Mouse (Mus musculus): ENCODE measurements at regions not wholly inside any gene's neighbourhood (a gene's known extent, or its start where the extent isn't known, plus 50 kb on each side); places are given as distances from the start of the nearest gene placed in this dataset.

DNA sequence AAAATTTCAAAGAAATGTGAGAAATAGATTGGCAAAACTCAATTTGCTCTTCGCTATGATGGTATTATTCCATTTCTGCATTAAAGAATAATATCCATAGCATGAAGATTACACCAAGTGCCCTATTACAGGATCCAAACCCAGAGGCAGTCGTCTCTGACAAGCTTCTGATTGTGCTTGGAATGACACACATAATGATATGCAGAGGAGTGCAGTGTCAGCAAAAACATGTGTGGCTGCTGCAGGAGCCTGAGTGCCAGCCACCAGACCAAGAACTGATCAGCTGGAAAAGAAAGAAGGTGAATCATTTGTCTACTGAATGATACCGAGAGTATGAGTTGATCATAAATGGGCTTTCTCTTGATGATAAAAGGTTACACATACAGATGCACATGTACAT is 137.3 kb downstream of the Il15 start:
- H3K27me3 ChIP-seq (ENCODE audit: insufficient read depth, poor library complexity, severe bottlenecking): no peaks in the 10 kb centered on the region

DNA sequence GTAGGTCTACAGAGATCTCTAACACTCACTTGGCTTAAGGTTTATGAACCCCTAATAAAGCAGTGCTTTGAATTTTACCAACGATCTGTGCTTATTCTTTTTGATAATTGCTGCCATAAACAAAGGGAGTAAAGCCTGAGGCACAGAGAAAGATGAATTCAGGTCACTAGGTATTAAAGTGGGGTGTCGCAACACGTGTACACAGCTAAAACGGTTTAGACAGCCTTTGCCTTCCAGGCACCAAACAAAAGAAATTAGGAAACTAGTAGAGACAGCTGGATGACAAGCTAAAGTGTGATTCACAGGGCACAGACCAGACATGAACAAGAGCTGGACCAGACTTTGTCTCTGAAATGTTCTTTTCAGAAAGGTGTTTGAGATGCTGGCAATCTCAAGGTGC is 140.8 kb downstream of the Il15 start:
- Histone ChIP-seq H3K27me3 (ENCODE audit: insufficient read depth, poor library complexity, severe bottlenecking) (no peaks in the 10 kb centered on the region), H3K4me3 (no peak overlapping the region), H3K4me1 (no peaks in the 10 kb centered on the region), H3K27ac (no peak overlapping the region), H3K36me3 (no peaks in the 10 kb centered on the region), H3K9me3 (no peaks in the 10 kb centered on the region)
- no peak for DNase-seq (ENCODE audit: low spot score)
- 80% methylated on average over 4 of the region's 4 CpGs for WGBS

More for the DNA sequence above, 137.3 kb downstream of the Il15 start:
- Histone ChIP-seq H3K4me1 (no peaks in the 10 kb centered on the region), H3K4me3 (no peak overlapping the region), H3K36me3 (no peaks in the 10 kb centered on the region), H3K27ac (no peak overlapping the region), H3K9me3 (no peaks in the 10 kb centered on the region)
- DNase-seq (ENCODE audit: low spot score): no peak
- WGBS: 75% methylated on average over 3 of the region's 3 CpGs

DNA sequence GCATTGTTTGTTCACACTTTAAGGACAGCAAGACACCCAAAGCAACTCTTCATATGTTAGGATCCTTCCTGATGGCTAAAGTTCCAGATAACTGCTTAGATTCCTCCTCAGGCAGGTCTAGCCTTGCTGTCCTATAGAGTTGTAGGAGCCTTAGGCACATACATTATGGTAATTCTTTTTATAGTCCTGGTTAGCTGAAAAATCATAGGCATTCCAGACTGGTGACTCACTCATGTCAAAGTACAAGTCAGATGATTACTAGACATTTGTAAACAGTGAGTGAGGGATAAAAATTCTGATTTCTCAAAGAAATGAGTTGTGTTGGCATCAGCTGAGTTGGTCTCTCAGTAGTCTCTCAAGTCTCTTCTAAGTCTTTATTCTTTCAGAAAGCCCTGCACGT is 142.4 kb downstream of the Il15 start:
- Histone ChIP-seq H3K4me1 (no peaks in the 10 kb centered on the region), H3K36me3 (no peaks in the 10 kb centered on the region), H3K9me3 (no peaks in the 10 kb centered on the region), H3K4me3 (no peak overlapping the region), H3K27me3 (ENCODE audit: insufficient read depth, poor library complexity, severe bottlenecking) (no peaks in the 10 kb centered on the region), H3K27ac (no peak overlapping the region)
- 78% methylated on average over 1 of the region's 1 CpGs for WGBS
- DNase-seq (ENCODE audit: low spot score): no peak

DNA sequence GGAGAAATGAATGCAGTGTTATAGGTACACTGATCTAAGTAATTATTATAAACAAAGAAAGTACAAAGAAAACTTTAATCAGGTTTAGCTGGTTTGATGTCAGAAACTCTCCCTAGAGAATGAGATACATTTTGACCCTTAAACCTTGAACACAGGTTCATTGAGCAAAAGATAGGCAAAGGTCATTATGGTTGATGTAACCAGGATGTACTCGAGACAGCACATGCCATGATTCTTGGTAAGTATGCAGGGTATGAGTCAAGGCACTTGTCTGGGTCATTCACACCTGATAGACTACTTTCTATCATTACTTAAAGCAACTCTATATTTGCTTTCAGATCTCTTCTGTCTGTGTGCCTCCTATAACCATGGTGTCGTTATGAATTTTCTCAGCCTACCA is 147.2 kb downstream of the Il15 start:
- Histone ChIP-seq H3K4me3 (no peak overlapping the region), H3K36me3 (no peaks in the 10 kb centered on the region), H3K9me3 (no peaks in the 10 kb centered on the region), H3K27me3 (ENCODE audit: insufficient read depth, poor library complexity, severe bottlenecking) (no peaks in the 10 kb centered on the region), H3K27ac (no peak overlapping the region), H3K4me1 (no peaks in the 10 kb centered on the region)
- DNase-seq (ENCODE audit: low spot score): no peak
- 61% methylated on average over 2 of the region's 2 CpGs for WGBS

DNA sequence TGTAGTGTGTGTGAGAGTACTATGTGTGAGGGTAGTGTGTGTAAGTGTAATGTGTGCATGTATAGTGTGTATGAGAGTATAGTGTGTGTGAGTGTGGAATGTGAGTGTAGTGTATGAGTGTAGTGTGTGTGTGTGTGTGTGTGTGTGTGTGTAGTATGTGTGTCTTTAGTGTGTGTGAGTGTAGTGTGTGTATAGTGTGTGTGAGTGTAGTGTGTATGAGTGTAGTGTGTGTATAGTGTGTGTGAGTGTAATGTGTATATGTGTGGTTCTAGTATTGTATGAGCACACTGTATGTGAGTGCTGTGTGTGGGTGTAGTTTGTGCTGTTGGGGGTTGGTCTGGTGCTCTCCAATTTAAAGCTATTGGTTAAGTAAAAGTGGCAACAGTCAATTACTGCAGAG is 150.6 kb downstream of the Il15 start:
- Histone ChIP-seq H3K9me3 (no peaks in the 10 kb centered on the region), H3K27ac (no peak overlapping the region), H3K27me3 (ENCODE audit: insufficient read depth, poor library complexity, severe bottlenecking) (no peaks in the 10 kb centered on the region), H3K4me3 (no peak overlapping the region), H3K4me1 (no peaks in the 10 kb centered on the region), H3K36me3 (no peaks in the 10 kb centered on the region)
- DNase-seq (ENCODE audit: low spot score): no peak

DNA sequence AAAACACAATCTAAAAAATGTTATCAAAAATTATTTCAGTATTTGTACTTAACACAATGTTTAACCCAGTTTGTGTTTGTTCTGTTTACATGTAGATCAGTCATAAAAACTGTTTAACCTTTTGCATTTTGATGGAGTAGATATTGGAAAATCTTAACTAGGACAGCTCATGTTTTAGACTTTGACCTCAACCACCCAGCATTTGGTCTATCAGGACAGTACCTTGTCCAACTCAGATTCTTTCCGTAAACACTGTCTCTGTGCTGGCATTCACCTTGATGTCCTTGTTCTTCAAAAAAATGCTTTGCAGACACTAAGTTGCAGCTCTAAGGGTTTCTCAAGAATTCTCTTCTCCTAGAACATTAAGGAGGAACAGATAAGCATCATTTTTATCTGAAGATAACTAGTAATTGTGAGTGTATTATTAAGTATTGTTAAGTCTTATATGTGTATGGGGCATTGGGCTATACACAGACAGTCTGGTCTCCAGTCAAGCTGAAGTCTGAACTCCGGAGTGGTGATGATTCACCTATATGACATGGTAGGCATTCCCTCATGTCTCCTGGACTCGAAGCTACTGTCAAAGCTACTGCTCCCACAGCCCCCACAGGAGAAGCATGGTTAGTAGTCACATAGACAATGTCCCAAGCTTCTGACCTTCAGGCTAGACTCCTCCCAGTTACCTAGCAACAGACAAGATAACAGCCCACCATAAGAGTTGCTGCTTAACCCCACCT is 153.0 kb downstream of the Il15 start:
- no peak for DNase-seq (ENCODE audit: low spot score)
- 70% methylated on average over 3 of the region's 3 CpGs for WGBS
- H3K27ac ChIP-seq: no peak overlapping the region
- no peaks in the 10 kb centered on the region for H3K4me1 ChIP-seq
- no peak overlapping the region for H3K4me3 ChIP-seq
- no peaks in the 10 kb centered on the region for H3K27me3 ChIP-seq (ENCODE audit: insufficient read depth, poor library complexity, severe bottlenecking)
- H3K36me3 ChIP-seq: no peaks in the 10 kb centered on the region
- H3K9me3 ChIP-seq: no peaks in the 10 kb centered on the region

DNA sequence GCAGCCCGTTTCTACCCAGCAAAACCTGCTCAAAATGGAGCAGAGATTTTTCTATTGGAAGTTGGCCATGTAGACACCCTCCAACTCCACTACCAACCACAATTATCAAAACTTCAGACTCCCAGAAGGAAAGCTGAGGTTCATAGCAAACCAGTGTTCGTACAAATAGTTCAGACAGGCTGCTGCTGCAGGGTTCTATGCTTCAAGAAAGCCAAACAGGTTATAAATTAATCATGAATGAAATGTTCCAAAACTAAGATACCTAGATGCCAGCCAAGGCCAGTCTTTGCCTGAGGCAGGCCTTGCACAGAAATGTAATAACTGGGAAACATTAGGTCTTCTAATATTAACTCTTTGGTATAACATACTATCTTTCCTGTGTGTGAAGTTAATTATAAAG is 158.9 kb downstream of the Il15 start:
- Histone ChIP-seq H3K4me1 (no peaks in the 10 kb centered on the region), H3K9me3 (no peaks in the 10 kb centered on the region), H3K4me3 (no peak overlapping the region), H3K36me3 (no peaks in the 10 kb centered on the region), H3K27ac (no peak overlapping the region), H3K27me3 (ENCODE audit: insufficient read depth, poor library complexity, severe bottlenecking) (no peaks in the 10 kb centered on the region)
- DNase-seq (ENCODE audit: low spot score): no peak
- WGBS: 66% methylated on average over 2 of the region's 2 CpGs

DNA sequence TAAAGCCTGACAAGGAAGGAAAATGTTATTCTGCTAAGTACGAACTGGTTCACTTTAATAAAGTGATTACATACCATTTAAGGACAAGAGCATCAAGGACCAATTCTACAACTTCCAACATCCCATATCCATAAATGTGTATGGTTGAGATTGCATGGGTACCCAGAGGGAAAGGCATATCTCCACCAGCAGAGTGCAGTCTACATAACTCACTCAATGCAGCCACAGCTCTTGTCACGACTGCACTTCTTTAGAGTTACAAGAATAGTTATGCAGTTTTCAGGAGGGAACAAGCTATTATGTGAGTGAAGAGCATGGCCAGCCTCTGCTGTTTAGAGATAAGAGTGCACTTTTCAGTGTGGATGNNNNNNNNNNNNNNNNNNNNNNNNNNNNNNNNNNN is 173.1 kb downstream of the Il15 start:
- H3K9me3 ChIP-seq: no peaks in the 10 kb centered on the region
- DNase-seq (ENCODE audit: low spot score): no peak
- H3K36me3 ChIP-seq: no peaks in the 10 kb centered on the region
- H3K27ac ChIP-seq: no peak overlapping the region
- no peak overlapping the region for H3K4me3 ChIP-seq
- H3K4me1 ChIP-seq: no peaks in the 10 kb centered on the region
- no peaks in the 10 kb centered on the region for H3K27me3 ChIP-seq (ENCODE audit: insufficient read depth, poor library complexity, severe bottlenecking)
- 51% methylated on average over 2 of the region's 2 CpGs for whole genome bisulfite sequencing

DNA sequence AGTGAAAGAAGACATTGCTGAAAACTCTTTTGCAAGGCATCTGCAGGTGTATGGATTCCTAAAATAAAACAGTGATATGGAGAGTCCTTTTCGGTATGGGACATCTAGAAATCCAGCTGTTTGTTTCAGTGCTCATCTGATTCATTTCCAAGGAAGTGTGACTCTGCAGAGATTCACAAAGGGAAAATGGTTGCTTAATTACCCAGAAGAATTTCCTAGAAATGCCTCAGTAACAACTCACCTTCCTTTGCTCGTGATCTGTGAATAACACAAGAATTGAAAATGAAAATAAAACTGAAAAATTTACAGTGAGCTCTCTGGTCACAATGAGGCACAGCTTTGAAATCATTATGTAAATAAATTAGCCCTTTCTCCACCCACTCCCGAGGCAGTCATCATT is 201.3 kb downstream of the Il15 start:
- H3K4me1 ChIP-seq: no peaks in the 10 kb centered on the region
- H3K4me3 ChIP-seq: no peak overlapping the region
- no peaks in the 10 kb centered on the region for H3K9me3 ChIP-seq
- no peak overlapping the region for H3K27ac ChIP-seq
- 61% methylated on average over 3 of the region's 3 CpGs for WGBS
- H3K36me3 ChIP-seq: no peaks in the 10 kb centered on the region
- no peaks in the 10 kb centered on the region for H3K27me3 ChIP-seq (ENCODE audit: insufficient read depth, poor library complexity, severe bottlenecking)
- no peak for DNase-seq (ENCODE audit: low spot score)

DNA sequence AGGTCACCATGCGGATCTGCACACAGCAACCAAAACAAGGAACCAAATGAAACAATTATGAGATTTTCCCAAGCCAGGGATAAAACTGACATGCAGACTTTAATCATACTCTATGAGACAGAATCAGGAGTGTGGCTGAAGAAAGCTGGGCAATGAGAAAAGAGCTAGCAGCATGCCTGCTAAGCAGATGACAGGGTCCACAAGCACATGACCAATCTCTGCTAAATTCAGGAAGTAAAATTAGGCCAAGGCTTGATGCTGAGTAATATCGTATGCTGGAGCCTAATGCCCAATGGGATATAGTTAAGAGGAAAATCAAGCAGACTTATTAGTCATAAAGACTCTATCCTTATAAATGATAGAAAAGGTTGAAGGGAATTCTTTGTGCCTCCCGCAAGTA is 202.8 kb downstream of the Il15 start:
- H3K4me1 ChIP-seq: peaks cover 2% of the 10 kb centered on the region; the same call in 1 of the 2 replicates
- no peaks in the 10 kb centered on the region for H3K27me3 ChIP-seq (ENCODE audit: insufficient read depth, poor library complexity, severe bottlenecking)
- WGBS: 85% methylated on average over 3 of the region's 3 CpGs

DNA sequence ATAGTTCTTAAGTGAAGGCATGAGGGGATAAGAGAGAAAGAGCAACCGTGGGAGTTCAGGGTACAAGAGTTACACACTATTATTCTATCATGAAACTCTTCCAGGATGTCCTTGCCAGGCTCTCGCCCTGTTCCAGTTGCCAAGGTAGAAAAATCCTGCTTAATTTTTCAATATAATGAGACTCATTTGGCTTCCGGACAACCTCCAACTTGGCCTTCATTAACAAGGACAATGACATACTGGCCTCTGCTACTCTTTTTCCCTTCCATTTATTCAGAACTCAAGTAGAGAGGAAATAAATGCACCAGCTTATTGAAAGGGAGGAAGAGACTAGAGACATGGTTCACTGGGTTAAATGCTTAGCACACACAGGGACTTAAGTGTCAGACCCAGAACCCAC is 206.5 kb downstream of the Il15 start:
- Histone ChIP-seq H3K9me3 (no peaks in the 10 kb centered on the region), H3K36me3 (no peaks in the 10 kb centered on the region), H3K4me1 (peaks cover 5% of the 10 kb centered on the region; the same call in 1 of the 2 replicates), H3K27ac (no peak overlapping the region), H3K27me3 (ENCODE audit: insufficient read depth, poor library complexity, severe bottlenecking) (no peaks in the 10 kb centered on the region), H3K4me3 (no peak overlapping the region)
- WGBS: 82% methylated on average over 3 of the region's 3 CpGs
- DNase-seq (ENCODE audit: low spot score): no peak

More for the DNA sequence above, 202.8 kb downstream of the Il15 start:
- DNase-seq (ENCODE audit: low spot score): no peak
- Histone ChIP-seq H3K4me3 (no peak overlapping the region), H3K36me3 (no peaks in the 10 kb centered on the region), H3K27ac (no peak overlapping the region), H3K9me3 (no peaks in the 10 kb centered on the region)

DNA sequence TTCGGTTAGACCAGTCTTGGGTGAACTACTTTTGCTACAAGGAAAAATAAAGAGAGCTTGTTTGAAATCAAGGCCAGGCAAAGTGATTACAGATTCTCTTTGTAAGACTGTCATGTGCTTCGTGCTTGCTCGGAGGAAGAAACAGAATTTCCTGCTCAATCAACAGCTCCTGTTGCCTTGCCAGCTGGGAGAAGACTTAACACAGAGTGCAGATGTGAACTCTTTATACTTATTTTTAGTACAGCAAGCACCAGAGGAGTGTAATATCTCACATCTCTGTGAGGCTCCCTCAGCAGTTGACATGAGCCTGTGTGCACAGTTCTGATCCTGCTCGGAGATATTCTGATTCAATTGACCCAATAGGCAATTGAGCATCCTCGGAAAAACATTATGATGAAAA is 207.9 kb downstream of the Il15 start:
- no peaks in the 10 kb centered on the region for H3K27me3 ChIP-seq (ENCODE audit: insufficient read depth, poor library complexity, severe bottlenecking)
- H3K4me1 ChIP-seq: peaks cover 5% of the 10 kb centered on the region; the same call in 1 of the 2 replicates
- H3K9me3 ChIP-seq: no peaks in the 10 kb centered on the region
- no peaks in the 10 kb centered on the region for H3K36me3 ChIP-seq
- no peak overlapping the region for H3K27ac ChIP-seq
- WGBS: 63% methylated on average over 5 of the region's 5 CpGs
- H3K4me3 ChIP-seq: no peak overlapping the region
- no peak for DNase-seq (ENCODE audit: low spot score)

DNA sequence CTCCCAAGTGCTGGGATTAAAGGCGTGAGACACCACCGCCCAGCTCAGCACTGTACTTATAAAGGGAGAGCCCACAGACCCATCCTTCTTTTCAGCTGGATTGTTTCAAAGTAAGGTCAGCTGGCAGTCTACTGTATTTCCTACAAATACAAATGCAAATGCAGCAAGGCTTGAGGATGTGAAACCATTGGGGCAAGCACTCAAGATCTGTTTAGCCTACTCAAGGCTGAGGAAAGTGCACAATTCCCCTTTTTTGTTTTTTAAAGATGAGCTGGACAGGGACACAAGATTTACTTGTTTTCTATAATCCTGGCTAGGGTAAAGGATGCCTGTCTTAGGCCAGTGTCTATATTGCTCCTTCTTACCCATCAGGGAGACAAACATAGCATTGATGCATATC is 212.0 kb downstream of the Il15 start:
- no peak overlapping the region for H3K27ac ChIP-seq

More for the DNA sequence above, 212.0 kb downstream of the Il15 start:
- no peak overlapping the region for H3K4me3 ChIP-seq
- H3K4me1 ChIP-seq: peaks cover 12% of the 10 kb centered on the region
- WGBS: 93% methylated on average over 2 of the region's 2 CpGs
- DNase-seq (ENCODE audit: low spot score): no peak
- H3K27me3 ChIP-seq (ENCODE audit: insufficient read depth, poor library complexity, severe bottlenecking): no peaks in the 10 kb centered on the region
- no peaks in the 10 kb centered on the region for H3K9me3 ChIP-seq
- H3K36me3 ChIP-seq: no peaks in the 10 kb centered on the region
